Mouse (Mus musculus): Measurements from ENCODE around the gene Lsm14b.

GRCm38 (mm10) chr2:179986437-179987022 lies 38.3 kb upstream of the Lsm14b start:
- no peak for TF ChIP-seq CTCF (IDR thresholded peaks at IDR 0.05; ENCODE audit: low read depth)
- TF ChIP-seq EP300 (IDR thresholded peaks at IDR 0.05; ENCODE audit: low read depth): no peak

Data from liver, postnatal 0 days (tissue).